Mouse (Mus musculus) cerebellum, adult 2 months (tissue): ENCODE results near the gene Perp.

Source experiments
- CTCF ChIP-seq: fragments of 200-500 bp; IDR thresholded peaks from 2 replicates; pipeline ENCODE4 v1.5.1; 2011; ENCODE audit warnings: low read depth, mild to moderate bottlenecking, control low read depth, low read length, moderate library complexity, borderline replicate concordance; ENCODE audit not compliant: insufficient read depth
- POLR2A ChIP-seq: fragments of 200-500 bp; IDR thresholded peaks from 2 replicates; pipeline ENCODE4 v1.6.1; 2011; ENCODE audit warnings: low read length, control low read depth, borderline replicate concordance; ENCODE audit not compliant: insufficient read depth

DNA sequence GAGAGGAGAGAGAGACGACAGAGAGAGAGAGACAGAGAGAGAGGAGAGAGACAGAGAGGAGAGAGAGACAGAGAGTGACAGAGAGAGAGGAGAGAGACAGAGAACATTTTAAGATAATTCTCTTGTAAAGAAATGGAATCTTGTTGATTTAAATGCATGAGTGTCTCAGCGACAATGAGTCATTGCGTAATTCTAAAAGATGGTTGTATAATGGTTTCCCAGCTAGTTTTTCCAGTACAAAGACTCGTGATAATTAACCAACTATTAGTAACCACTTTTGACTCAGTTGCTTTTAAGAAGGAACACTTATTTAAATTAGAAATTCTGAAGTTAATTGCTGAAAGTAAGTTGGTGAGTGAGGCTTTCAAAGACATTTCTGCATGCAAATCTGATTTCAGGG lies 16.6 kb downstream of the Perp start:
- TF ChIP-seq CTCF (no peak), POLR2A (no peak)
